Mouse (Mus musculus): ENCODE measurements at regions not wholly inside any gene's neighbourhood (a gene's known extent, or its start where the extent isn't known, plus 50 kb on each side); places are given as distances from the start of the nearest gene placed in this dataset.

GRCm38 (mm10) chr12:54354187-54354586 is 150.5 kb upstream of the Egln3 start:
- H3K27me3 ChIP-seq (ENCODE audit: control insufficient read depth, insufficient read depth, low read length): no peaks in the 10 kb centered on the region
- no peaks in the 10 kb centered on the region for H3K36me3 ChIP-seq (ENCODE audit: control insufficient read depth, insufficient read depth, low read length)
- H3K27ac ChIP-seq (ENCODE audit: insufficient read depth, low read depth, low read length): peak overlapping the region; percentile 69
- no peak overlapping the region for H3K4me3 ChIP-seq (ENCODE audit: low read depth, low read length)
- TF ChIP-seq POLR2A (IDR thresholded peaks at IDR 0.05; ENCODE audit: low read depth, low read length): 0 out of 2 replicates have a peak, but pooled peaks have one; percentile 4
- no peak for TF ChIP-seq CTCF (IDR thresholded peaks at IDR 0.05; ENCODE audit: extremely low read depth, insufficient read length, insufficient replicate concordance, low read depth, low read length)
- WGBS: 25% methylated on average over 6 of the region's 6 CpGs
- peaks cover 12% of the 10 kb centered on the region for H3K4me1 ChIP-seq (ENCODE audit: control insufficient read depth, insufficient read depth, insufficient read length, low read length)

- no peak overlapping the region for H3K4me3 ChIP-seq (ENCODE audit: low read depth, low read length)
- no peak for TF ChIP-seq CTCF (IDR thresholded peaks at IDR 0.05; ENCODE audit: extremely low read depth, insufficient read length, insufficient replicate concordance, low read depth, low read length)
- no peak for TF ChIP-seq POLR2A (IDR thresholded peaks at IDR 0.05; ENCODE audit: low read depth, low read length)
- 79% methylated on average over 7 of the region's 7 CpGs for WGBS
- no peaks in the 10 kb centered on the region for H3K27me3 ChIP-seq (ENCODE audit: control insufficient read depth, insufficient read depth, low read length)
- H3K4me1 ChIP-seq (ENCODE audit: control insufficient read depth, insufficient read depth, insufficient read length, low read length): peaks cover 12% of the 10 kb centered on the region
- H3K36me3 ChIP-seq (ENCODE audit: control insufficient read depth, insufficient read depth, low read length): no peaks in the 10 kb centered on the region
- peak overlapping the region; percentile 8; the same call in 1 of the 2 replicates for H3K27ac ChIP-seq (ENCODE audit: insufficient read depth, low read depth, low read length)
These were observed 150.0 kb upstream of the Egln3 start for GRCm38 (mm10) chr12:54353694-54354093.

DNA sequence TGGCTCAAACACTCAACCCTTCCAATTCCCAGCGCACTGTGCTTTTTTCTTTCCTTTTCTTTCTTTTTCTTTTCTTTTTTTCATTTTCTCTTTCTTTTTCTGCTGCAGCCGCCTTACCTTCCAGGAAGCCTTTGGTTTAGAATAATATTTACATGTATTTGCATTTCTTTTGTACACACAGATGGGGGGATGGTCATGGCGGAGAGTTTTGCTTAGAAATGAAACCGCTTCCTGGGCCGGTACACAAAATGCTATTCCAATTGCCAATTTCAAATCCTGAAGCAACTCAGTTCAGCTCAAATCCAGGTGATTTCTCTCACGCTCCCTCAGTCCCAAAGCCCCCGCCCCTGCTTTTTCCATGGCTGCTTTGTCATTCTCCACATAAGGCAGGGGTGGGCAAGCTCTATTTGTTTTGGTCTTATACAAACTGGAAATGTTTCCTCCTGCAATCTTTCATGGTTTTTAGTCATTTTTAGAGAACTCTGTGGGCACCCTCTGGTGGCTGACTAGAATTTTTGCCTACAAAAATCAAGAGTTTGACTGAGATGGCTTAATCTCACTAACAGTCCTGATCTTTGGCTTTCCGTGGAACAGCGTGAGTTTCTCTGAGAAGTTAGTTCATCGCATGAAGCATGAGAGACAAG is 149.4 kb upstream of the Egln3 start:
- no peak overlapping the region for H3K27ac ChIP-seq (ENCODE audit: insufficient read depth, low read depth, low read length)
- no peak overlapping the region for H3K4me3 ChIP-seq (ENCODE audit: low read depth, low read length)
- H3K4me1 ChIP-seq (ENCODE audit: control insufficient read depth, insufficient read depth, insufficient read length, low read length): peaks cover 12% of the 10 kb centered on the region
- H3K27me3 ChIP-seq (ENCODE audit: control insufficient read depth, insufficient read depth, low read length): no peaks in the 10 kb centered on the region
- H3K36me3 ChIP-seq (ENCODE audit: control insufficient read depth, insufficient read depth, low read length): no peaks in the 10 kb centered on the region
- WGBS: 74% methylated on average over 10 of the region's 10 CpGs
- TF ChIP-seq POLR2A (IDR thresholded peaks at IDR 0.05; ENCODE audit: low read depth, low read length): no peak
- TF ChIP-seq CTCF (IDR thresholded peaks at IDR 0.05; ENCODE audit: extremely low read depth, insufficient read length, insufficient replicate concordance, low read depth, low read length): no peak

DNA sequence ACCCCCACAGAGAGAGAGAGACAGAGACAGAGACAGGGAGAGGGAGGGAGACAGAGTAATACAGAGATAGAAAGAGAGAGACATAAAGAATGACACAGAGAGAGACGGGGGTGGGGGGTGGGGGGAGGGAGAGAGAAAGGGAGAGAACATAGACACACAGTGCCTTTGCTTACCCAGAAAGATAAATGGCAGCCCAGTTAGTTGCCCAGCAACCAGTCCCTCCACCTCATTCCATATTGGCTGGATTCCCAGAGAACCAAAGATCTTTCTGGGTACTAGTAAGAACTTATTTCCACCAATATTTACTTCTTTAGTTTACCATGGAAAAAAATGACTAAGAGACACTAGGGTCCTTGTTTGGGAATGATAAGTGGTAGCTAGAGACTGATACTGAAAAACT is 146.6 kb upstream of the Egln3 start:
- Histone ChIP-seq H3K36me3 (ENCODE audit: control insufficient read depth, insufficient read depth, low read length) (no peaks in the 10 kb centered on the region), H3K4me1 (ENCODE audit: control insufficient read depth, insufficient read depth, insufficient read length, low read length) (peaks cover 12% of the 10 kb centered on the region), H3K27me3 (ENCODE audit: control insufficient read depth, insufficient read depth, low read length) (no peaks in the 10 kb centered on the region), H3K27ac (ENCODE audit: insufficient read depth, low read depth, low read length) (no peak overlapping the region), H3K4me3 (ENCODE audit: low read depth, low read length) (no peak overlapping the region)
- WGBS: 28% methylated on average over 1 of the region's 1 CpGs
- TF ChIP-seq POLR2A (IDR thresholded peaks at IDR 0.05; ENCODE audit: low read depth, low read length) (no peak), CTCF (IDR thresholded peaks at IDR 0.05; ENCODE audit: extremely low read depth, insufficient read length, insufficient replicate concordance, low read depth, low read length) (no peak)

- Histone ChIP-seq H3K27ac (ENCODE audit: insufficient read depth, low read depth, low read length) (no peak overlapping the region), H3K4me1 (ENCODE audit: control insufficient read depth, insufficient read depth, insufficient read length, low read length) (peaks cover 8% of the 10 kb centered on the region; the same call in 1 of the 2 replicates), H3K27me3 (ENCODE audit: control insufficient read depth, insufficient read depth, low read length) (no peaks in the 10 kb centered on the region), H3K4me3 (ENCODE audit: low read depth, low read length) (no peak overlapping the region), H3K36me3 (ENCODE audit: control insufficient read depth, insufficient read depth, low read length) (no peaks in the 10 kb centered on the region)
- TF ChIP-seq CTCF (IDR thresholded peaks at IDR 0.05; ENCODE audit: extremely low read depth, insufficient read length, insufficient replicate concordance, low read depth, low read length): no peak
- TF ChIP-seq POLR2A (IDR thresholded peaks at IDR 0.05; ENCODE audit: low read depth, low read length): no peak
- WGBS: 90% methylated on average over 2 of the region's 2 CpGs
These were observed 145.7 kb upstream of the Egln3 start for GRCm38 (mm10) chr12:54349403-54349802.

GRCm38 (mm10) chr12:54343493-54343892 is 139.8 kb upstream of the Egln3 start:
- TF ChIP-seq POLR2A (IDR thresholded peaks at IDR 0.05; ENCODE audit: low read depth, low read length): no peak
- no peak for TF ChIP-seq CTCF (IDR thresholded peaks at IDR 0.05; ENCODE audit: extremely low read depth, insufficient read length, insufficient replicate concordance, low read depth, low read length)
- Histone ChIP-seq H3K36me3 (ENCODE audit: control insufficient read depth, insufficient read depth, low read length) (no peaks in the 10 kb centered on the region), H3K4me3 (ENCODE audit: low read depth, low read length) (no peak overlapping the region), H3K27me3 (ENCODE audit: control insufficient read depth, insufficient read depth, low read length) (no peaks in the 10 kb centered on the region), H3K27ac (ENCODE audit: insufficient read depth, low read depth, low read length) (no peak overlapping the region), H3K4me1 (ENCODE audit: control insufficient read depth, insufficient read depth, insufficient read length, low read length) (no peaks in the 10 kb centered on the region)
- 82% methylated on average over 5 of the region's 5 CpGs for WGBS

DNA sequence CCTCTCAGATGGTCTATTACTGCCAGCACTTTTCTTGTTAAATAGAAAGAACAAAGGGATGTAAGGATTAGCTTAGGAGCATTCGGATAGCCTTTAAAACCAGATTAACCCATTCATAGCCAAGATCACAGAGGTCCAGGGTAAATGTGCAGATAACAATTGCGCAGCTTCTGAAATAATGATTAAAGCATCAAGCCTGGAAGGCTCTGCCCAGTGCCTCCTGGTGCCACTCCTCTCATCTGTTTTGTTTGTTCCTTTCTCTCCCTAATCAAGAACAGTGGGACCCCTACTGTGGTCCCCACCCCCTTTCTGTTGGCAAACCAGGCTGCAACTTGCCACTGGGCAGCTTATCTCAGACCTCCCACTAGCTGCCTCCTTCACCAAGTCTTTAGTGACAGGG is 131.8 kb upstream of the Egln3 start:
- TF ChIP-seq POLR2A (IDR thresholded peaks at IDR 0.05; ENCODE audit: low read depth, low read length) (no peak), CTCF (IDR thresholded peaks at IDR 0.05; ENCODE audit: extremely low read depth, insufficient read length, insufficient replicate concordance, low read depth, low read length) (no peak)
- WGBS: 67% methylated on average over 2 of the region's 2 CpGs
- Histone ChIP-seq H3K27me3 (ENCODE audit: control insufficient read depth, insufficient read depth, low read length) (no peaks in the 10 kb centered on the region), H3K4me3 (ENCODE audit: low read depth, low read length) (no peak overlapping the region), H3K27ac (ENCODE audit: insufficient read depth, low read depth, low read length) (no peak overlapping the region), H3K4me1 (ENCODE audit: control insufficient read depth, insufficient read depth, insufficient read length, low read length) (peaks cover 9% of the 10 kb centered on the region; the same call in 1 of the 2 replicates), H3K36me3 (ENCODE audit: control insufficient read depth, insufficient read depth, low read length) (no peaks in the 10 kb centered on the region)
